Mouse (Mus musculus) kidney, postnatal 36 days (tissue): ENCODE data around the gene Bicc1.

Source experiments
- DNase-seq, 2 experiments: peaks; one replicate each; pipeline ENCODE4 v3.0.0; 2021 to 2022; ENCODE audit warnings: mixed read lengths in 2 of 2

Gene Bicc1

GRCm38 (mm10) chr10:70939751-70940150 is 219.7 kb downstream of the Bicc1 start:
- DNase-seq, result no peak

- DNase-seq, result peak in 1 of 2 experiments; percentile 40
These were observed 222.1 kb downstream of the Bicc1 start for GRCm38 (mm10) chr10:70937450-70937849.

DNA sequence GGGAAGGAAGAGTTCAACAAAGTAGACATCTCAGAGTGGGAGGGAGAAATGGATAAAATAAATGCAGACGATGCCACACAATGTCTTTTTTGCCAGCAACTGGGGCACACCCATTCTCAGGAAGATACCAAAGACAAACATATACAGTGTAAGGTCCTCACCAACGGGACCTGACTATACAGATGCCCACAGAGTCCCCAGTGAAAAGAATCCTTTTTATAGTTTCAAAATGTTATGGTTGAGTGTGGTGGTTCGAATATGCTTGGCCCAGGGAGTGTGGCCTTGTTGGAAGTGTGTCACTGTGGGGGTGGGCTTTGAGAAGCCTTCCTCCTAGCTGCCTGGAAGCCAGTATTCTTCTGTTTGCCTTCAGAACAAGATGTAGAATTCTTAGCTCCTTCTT is 223.5 kb downstream of the Bicc1 start:
- DNase-seq, result no peak

GRCm38 (mm10) chr10:70926126-70926525 is 233.4 kb downstream of the Bicc1 start:
- DNase-seq, result no peak

DNA sequence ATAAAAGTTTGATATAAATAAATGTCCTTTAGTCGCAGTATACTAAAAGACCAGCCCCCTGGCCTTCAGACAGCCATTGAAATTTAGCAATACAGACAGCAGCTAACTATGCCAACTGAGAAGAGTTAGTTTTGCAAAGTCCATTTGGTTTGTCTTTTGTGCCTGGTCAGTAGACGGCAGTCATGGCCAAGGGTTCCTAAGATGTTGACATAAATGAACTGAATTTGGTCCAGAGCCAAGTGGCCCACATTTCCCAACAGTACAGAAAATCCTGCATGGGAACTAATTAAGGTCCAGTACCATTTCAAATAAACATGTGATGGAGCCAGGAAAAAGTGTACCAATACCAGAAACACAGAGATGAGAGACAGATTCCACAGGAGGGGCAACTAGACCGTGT is 235.2 kb downstream of the Bicc1 start:
- peak; percentile 35 to 53 for DNase-seq

GRCm38 (mm10) chr10:70923936-70924335 is 235.6 kb downstream of the Bicc1 start:
- no peak for DNase-seq

DNA sequence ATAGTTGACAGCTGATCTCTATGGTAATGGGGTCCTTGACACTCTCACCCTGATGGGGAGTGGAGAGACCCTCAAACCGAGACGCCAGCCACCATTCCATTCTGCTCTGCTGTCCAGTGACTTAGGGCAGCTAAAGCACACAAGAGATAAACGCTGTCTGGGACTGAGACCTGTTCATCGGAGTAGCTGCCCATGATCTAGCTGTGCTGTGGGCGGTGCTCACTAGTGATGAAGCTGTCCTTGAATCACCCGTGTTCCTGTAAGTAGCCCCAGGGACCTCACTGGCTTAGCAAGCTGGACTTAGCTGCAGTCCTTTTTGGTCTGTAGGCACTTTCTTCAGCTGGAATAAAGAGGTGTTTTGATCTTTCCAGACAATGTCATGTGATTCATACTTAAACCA is 238.0 kb downstream of the Bicc1 start:
- no peak for DNase-seq

- DNase-seq, result no peak
These were observed 239.6 kb downstream of the Bicc1 start for GRCm38 (mm10) chr10:70919851-70920250.

- DNase-seq, result no peak
These were observed 240.4 kb downstream of the Bicc1 start for GRCm38 (mm10) chr10:70919031-70919663.

GRCm38 (mm10) chr10:70916697-70917096 is 242.8 kb downstream of the Bicc1 start:
- DNase-seq, result peak in 1 of 2 experiments; percentile 42

DNA sequence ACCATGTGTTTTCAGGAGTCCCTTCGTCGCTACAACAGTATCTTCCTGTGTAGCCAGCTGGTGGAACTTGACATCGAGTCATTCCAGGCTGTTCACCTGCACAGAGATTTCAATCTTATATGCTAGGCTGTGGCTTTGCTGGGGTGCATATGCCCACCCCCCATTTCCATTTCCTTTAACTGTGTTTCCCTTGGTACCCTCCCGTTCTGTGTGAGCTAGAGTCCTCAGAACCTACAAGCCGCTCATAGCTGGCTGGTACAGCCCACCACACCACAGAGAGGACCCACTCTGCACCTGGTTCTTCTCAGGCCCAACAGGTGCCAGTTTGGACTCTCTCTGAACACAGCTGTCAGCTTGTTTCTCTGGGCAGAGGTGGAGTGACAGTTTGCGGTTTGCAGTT is 244.4 kb downstream of the Bicc1 start:
- DNase-seq, result no peak

GRCm38 (mm10) chr10:70903936-70904335 is 255.6 kb downstream of the Bicc1 start:
- DNase-seq, result no peak

- DNase-seq, result no peak
These were observed 256.6 kb downstream of the Bicc1 start for GRCm38 (mm10) chr10:70902751-70903485.

GRCm38 (mm10) chr10:70901193-70901875 is 258.2 kb downstream of the Bicc1 start:
- no peak for DNase-seq

GRCm38 (mm10) chr10:70895891-70896290 is 263.6 kb downstream of the Bicc1 start:
- DNase-seq, result no peak

DNA sequence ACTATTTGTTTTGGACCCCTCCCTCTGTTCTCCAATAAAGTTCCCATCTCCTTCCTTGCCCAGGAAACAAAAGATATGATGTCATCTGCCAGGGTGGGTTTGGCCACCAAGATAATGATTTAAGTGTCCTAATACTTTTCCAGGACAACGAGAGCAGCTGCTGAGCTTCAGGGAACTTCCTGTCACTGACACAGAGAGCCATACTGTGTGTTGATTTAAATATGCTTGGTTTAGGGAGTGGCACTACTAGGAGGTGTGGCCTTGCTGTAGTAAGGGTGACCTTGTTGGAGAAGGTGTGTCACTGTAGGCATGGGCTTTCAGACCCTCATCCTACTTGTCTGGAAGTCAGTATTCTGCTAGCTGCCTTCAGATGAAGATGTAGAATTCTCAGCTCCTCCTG is 281.5 kb downstream of the Bicc1 start:
- no peak for DNase-seq

DNA sequence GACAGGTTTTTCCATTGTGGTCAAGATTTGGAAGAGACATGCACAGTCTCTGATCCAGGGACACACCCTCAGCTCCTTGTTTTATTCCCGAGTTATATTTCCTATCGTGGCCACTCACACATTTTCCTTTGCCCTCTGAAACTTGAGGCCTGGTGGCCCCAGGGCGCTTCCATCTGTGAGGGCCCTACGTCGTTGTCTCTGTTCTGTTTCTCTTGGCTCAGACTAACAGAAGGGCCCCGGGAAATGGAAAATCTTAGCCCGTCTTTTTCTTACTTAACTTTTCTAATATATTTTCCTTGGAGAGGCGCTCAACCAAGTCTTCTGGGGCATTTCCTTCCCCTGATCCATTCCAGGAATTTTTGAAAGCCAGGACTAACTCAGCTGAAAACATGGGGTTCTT is 281.9 kb downstream of the Bicc1 start:
- no peak for DNase-seq

GRCm38 (mm10) chr10:70876522-70876921 is 283.0 kb downstream of the Bicc1 start:
- DNase-seq, result no peak

- DNase-seq, result peak in 1 of 2 experiments; percentile 21
These were observed 283.4 kb downstream of the Bicc1 start for GRCm38 (mm10) chr10:70876119-70876518.

DNA sequence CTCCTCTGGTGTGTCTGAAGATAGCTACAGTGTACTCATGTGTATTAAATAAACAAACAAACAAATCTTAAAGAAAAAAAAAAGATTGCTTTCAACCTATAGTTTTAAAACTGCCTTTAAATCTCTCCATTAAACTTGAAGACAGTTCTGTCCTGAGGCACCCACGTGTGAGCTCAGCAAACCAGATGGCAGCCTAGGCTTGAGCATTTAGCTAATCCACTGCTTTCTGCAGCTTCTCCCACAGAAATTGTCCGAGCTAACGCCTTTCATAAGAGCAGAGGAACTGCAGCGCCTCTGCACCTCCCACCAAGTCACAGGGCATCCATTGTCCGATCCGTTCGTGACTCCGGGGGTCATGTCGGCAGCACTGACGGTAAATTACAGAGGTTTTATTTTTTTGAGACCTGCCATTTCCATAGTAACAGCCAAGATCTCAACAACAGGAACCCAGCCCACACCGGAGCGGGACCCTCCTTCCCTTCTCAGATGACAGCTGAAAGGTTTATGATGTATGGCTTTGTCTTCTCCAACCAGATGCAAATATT is 284.4 kb downstream of the Bicc1 start:
- DNase-seq, result no peak
